Mouse (Mus musculus) heart, adult 2 months (tissue): ENCODE data around the gene Ptges2. TPM values are rescaled to one million over a fixed set of nuclear protein-coding genes. Genes with fewer than 3 reads are reported as not detected.

Experiments
- DNase-seq, 2 experiments: peaks; one replicate each; pipeline ENCODE4 v3.0.0; 2021
- H3K27ac ChIP-seq: fragments of 200-600 bp; 2 replicates; pipeline ENCODE4 v1.8.1; 2022
- H3K27me3 ChIP-seq: fragments of 200-500 bp; 2 replicates; pipeline ENCODE4 v1.6.1; 2012; ENCODE audit warnings: mild to moderate bottlenecking, low read length, inconsistent platforms, mixed read lengths; ENCODE audit not compliant: control insufficient read depth, insufficient read depth
- H3K36me3 ChIP-seq: fragments of 200-500 bp; 2 replicates; pipeline ENCODE4 v1.6.1; 2012; ENCODE audit warnings: low read length, inconsistent platforms; ENCODE audit not compliant: control insufficient read depth, insufficient read depth
- H3K4me1 ChIP-seq: fragments of 200-500 bp; 2 replicates; pipeline ENCODE4 v1.6.1; 2011; ENCODE audit warnings: low read length; ENCODE audit not compliant: control insufficient read depth, insufficient read depth
- H3K4me3 ChIP-seq: fragments of 200-600 bp; 2 replicates; pipeline ENCODE4 v1.8.1; 2022
- H3K79me2 ChIP-seq: fragments of 200-500 bp; replicated peaks from 2 replicates; pipeline ENCODE4 v1.6.1; 2012; ENCODE audit warnings: mild to moderate bottlenecking, inconsistent platforms, low read length, moderate library complexity, mixed read lengths; ENCODE audit not compliant: control insufficient read depth, insufficient read depth
- H3K9ac ChIP-seq: fragments of 200-500 bp; 2 replicates; pipeline ENCODE4 v1.6.1; 2012; ENCODE audit warnings: low read depth, mild to moderate bottlenecking, control low read depth, inconsistent platforms, low read length, mixed read lengths
- CTCF ChIP-seq: fragments of 200-600 bp; IDR thresholded peaks from 2 replicates; pipeline ENCODE4 v1.8.1; 2022; ENCODE audit warnings: antibody characterized with exemption, mild to moderate bottlenecking, moderate library complexity
- EP300 ChIP-seq: fragments of 200-500 bp; IDR thresholded peaks from 2 replicates; pipeline ENCODE4 v1.6.1; 2011; ENCODE audit warnings: low read depth, low read length, control low read depth; ENCODE audit not compliant: insufficient read depth
- POLR2A ChIP-seq: fragments of 200-500 bp; IDR thresholded peaks from 2 replicates; pipeline ENCODE4 v1.6.1; 2011; ENCODE audit warnings: mild to moderate bottlenecking, low read depth, low read length, control low read depth; ENCODE audit not compliant: insufficient read depth
- WGBS: fragments of 180-500 bp; shearing (Covaris S2); methylation state at CpG from one replicate; pipeline ENCODE4 v1.1.7; 2018; 5-methylcytosine and 5-hydroxymethylcytosine counted together
- intact Hi-C: fragments of 180-260 bp; cut with DNase I; formaldehyde crosslinking; loops from one replicate; pipeline ENCODE4 v1.15.1; 2025
- polyA plus RNA-seq: library from polyadenylated mRNA; depleted of rRNA; stranded (reverse); fragments of >200 nt; gene quantifications from 2 replicates; pipeline ENCODE4 v1.2.3, GENCODE M21; 2012
- total RNA-seq, 2 experiments: library from RNA; stranded (reverse); gene quantifications; 2 replicates each; pipeline ENCODE4 v1.2.3; 2021

The Ptges2 gene
- total and polyA plus RNA-seq, 3 experiments = 58.6 to 68.8 (median 68.2) TPM

DNA sequence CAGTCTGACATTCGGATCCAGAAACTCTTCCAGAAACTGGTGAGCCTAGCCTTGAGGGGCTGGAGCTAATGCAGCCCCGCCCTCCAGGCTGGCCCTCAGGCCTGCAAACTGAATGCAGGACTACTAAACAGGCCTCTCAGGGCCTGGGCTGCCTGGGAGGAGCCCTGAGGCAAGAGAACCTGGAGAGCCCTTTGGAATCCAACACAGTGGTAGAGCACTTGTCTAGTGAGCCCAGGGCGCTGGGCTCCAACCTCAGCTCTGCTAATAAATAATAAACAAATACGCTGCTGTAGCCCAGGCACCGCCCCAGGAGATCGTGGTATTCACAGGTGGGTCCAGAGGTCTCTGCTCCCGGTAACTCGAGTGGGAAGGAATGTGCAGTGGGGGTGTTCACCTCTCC is 4.8 kb upstream of the Ptges2 start:
- Histone ChIP-seq H3K27me3 (no peaks in the 10 kb centered on the region), H3K27ac (no peak overlapping the region), H3K4me1 (peaks cover 2% of the 10 kb centered on the region; the same call in 1 of the 2 replicates), H3K4me3 (no peak overlapping the region), H3K79me2 (no peaks in the 10 kb centered on the region), H3K36me3 (no peaks in the 10 kb centered on the region), H3K9ac (no peak overlapping the region)
- 85% methylated on average over 8 of the region's 8 CpGs for whole genome bisulfite sequencing
- TF ChIP-seq EP300 (no peak), CTCF (no peak), POLR2A (no peak)
- intact Hi-C loops = no loop called here
- DNase-seq = no peak

DNA sequence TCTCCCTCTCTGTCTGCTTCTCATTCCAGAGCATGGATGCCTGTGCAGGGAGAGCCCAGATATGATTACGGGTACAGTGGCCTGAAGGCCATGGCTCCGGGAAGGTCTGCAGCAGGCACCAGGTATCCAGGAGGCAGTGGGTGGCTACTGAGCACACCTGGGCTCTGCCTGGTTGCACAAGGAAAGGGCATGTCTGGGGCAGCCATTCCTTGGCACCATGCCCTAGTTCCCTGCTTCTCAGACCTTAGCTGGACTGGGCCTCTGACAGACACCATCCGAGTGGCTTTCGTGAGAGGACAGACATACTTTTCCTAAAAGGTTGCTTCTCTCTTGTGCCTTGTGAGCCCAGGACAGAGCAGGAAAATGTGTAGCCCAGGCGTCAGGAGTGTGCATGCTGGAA is 3.6 kb upstream of the Ptges2 start:
- no peaks in the 10 kb centered on the region for H3K27me3 ChIP-seq
- H3K9ac ChIP-seq = no peak overlapping the region
- WGBS = 67% methylated on average over 5 of the region's 5 CpGs
- H3K79me2 ChIP-seq = 0 out of 2 replicates have a peak, but pooled peaks cover 1% of the 10 kb centered on the region
- peaks cover 4% of the 10 kb centered on the region for H3K4me1 ChIP-seq
- DNase-seq = no peak
- no peak overlapping the region for H3K27ac ChIP-seq
- TF ChIP-seq CTCF = no peak
- TF ChIP-seq EP300 = no peak
- TF ChIP-seq POLR2A = no peak
- intact Hi-C loops = no loop called here
- H3K4me3 ChIP-seq = no peak overlapping the region
- H3K36me3 ChIP-seq = no peaks in the 10 kb centered on the region

DNA sequence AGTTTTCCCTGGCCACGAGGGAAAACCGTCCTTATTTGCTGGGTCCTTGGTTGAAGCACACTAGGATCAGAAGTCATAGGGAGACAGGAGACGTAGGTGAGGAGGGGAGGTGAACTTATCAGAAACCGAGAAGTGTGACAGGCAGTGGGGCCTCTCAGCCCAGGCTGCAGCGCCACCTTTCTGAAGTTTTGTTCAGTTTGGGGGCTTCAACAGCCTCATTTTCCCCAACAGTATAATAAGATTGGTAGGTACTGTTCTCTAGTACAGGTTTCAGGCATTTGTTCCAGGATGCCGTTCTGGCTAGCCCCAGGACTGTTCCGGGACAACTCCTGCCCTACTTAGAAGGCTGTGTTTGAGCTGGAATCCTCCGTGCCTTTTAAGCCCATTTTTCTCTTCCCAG is 723 bp upstream of the Ptges2 start:
- Histone ChIP-seq H3K9ac (peak overlapping the region; percentile 60), H3K4me1 (peaks cover 4% of the 10 kb centered on the region), H3K27ac (peak overlapping the region; percentile 86), H3K4me3 (peak overlapping the region; percentile 92), H3K27me3 (no peaks in the 10 kb centered on the region), H3K36me3 (no peaks in the 10 kb centered on the region), H3K79me2 (0 out of 2 replicates have a peak, but pooled peaks cover 1% of the 10 kb centered on the region)
- DNase-seq = peak; percentile 45 to 56
- TF ChIP-seq CTCF (peak; percentile 68), POLR2A (no peak)
- 3% methylated on average over 8 of the region's 8 CpGs for WGBS
- intact Hi-C loops = loop anchor here (1.0 to 2.0 kb wide), 2 partner anchors 14 to 32 kb away; partner anchors contain the start of gene 1110008P14Rik

DNA sequence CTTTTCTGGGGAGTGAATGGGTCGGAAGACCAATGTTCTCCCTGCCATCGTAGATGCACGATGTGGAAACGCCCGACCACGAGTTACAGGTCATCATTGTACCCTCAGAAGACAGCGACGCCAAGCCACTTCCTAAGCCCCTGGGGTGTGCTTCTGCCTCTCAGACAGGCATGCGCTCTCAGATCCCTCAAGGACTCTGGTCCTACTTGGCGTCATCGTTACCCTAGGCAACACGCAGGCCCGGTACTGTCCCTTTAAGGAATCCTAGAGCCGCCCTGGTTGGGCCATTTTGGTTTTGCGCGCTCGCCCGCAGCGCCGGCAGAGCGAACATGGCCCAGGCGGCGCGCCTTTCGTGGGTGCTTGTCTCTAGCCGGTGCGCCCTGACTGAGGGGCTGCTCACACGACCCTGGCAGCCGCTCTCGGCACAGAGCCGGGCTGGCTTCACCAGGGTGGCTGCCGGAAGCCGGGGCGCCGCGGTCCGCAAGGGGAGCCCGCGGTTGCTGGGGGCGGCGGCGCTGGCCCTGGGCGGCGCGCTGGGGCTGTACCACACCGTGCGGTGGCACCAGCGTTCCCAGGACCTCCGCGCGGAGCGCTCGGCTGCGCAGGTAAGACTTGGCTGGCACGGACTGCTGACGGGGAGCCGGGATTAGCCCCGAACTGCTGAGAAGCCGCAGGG is 388 bp downstream of the Ptges2 start:
- TF ChIP-seq EP300 (peak; percentile 16; the same call in 1 of the 2 replicates), POLR2A (peak; percentile 62), CTCF (peak; percentile 39)
- Histone ChIP-seq H3K9ac (peak overlapping the region; percentile 89), H3K27me3 (no peaks in the 10 kb centered on the region), H3K4me3 (peak overlapping the region; percentile 92), H3K36me3 (no peaks in the 10 kb centered on the region), H3K27ac (peak overlapping the region; percentile 86), H3K79me2 (0 out of 2 replicates have a peak, but pooled peaks cover 1% of the 10 kb centered on the region), H3K4me1 (peaks cover 4% of the 10 kb centered on the region)
- WGBS = under 1% methylated on average over 50 of the region's 59 CpGs
- intact Hi-C loops = loop anchor here (1.0 to 2.0 kb wide), 3 partner anchors 15 to 33 kb away; partner anchors contain the start of gene 1110008P14Rik
- DNase-seq = peak; percentile 90 to 94

DNA sequence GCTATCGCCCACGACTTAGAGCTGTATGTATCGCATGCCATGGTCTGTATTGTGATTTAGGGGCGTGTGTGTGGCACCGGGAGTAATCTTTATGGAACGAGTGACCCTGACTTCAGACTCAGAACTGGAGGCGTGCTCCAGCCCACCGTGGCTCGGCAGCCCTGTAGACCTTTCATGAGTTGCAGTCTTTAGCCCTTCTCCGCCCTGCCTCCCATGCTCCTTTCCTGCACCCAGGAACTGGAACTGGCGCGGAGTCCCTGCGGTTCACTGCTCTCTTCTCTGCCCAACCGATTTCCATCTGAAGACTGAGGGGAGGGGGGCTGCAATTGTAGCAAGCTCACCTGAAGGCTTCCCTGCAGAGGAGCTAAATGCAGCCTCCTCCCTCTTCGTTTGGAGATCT is 999 bp downstream of the Ptges2 start:
- H3K4me3 ChIP-seq = peak overlapping the region; percentile 92
- no peaks in the 10 kb centered on the region for H3K27me3 ChIP-seq
- peak overlapping the region; percentile 89 for H3K9ac ChIP-seq
- 0 out of 2 replicates have a peak, but pooled peaks cover 1% of the 10 kb centered on the region for H3K79me2 ChIP-seq
- WGBS = under 1% methylated on average over 15 of the region's 15 CpGs
- peak overlapping the region; percentile 86 for H3K27ac ChIP-seq
- no peak for DNase-seq
- no peak for TF ChIP-seq POLR2A
- no peak for TF ChIP-seq CTCF
- TF ChIP-seq EP300 = no peak
- intact Hi-C loops = loop anchor here (2.0 kb wide), 1 partner anchor 28 kb away; no protein-coding TSS in a partner anchor
- no peaks in the 10 kb centered on the region for H3K36me3 ChIP-seq
- H3K4me1 ChIP-seq = peaks cover 4% of the 10 kb centered on the region

DNA sequence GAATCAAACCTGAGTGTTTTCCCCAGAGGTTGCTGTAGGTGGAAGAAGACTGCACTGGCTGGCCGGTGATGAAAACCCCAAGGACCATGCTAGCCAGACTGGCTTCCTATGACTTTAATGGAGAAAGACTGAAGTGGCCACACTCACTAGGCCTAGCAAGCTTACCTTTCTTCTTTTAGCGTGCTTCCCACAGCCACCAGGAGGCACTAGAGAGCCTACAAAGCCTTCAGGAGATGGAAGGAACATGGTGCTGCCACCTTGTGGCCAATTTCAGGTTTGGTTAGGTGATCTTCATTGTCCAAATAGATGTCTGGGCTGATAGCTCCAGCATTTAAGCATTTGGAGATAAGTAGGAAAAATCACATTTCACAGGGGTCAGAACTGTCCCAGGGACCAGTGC is 9.0 kb downstream of the Ptges2 start:
- no peaks in the 10 kb centered on the region for H3K36me3 ChIP-seq

More for the DNA sequence above, 9.0 kb downstream of the Ptges2 start:
- Histone ChIP-seq H3K9ac (no peak overlapping the region), H3K4me3 (no peak overlapping the region), H3K27ac (no peak overlapping the region), H3K27me3 (no peaks in the 10 kb centered on the region), H3K79me2 (no peaks in the 10 kb centered on the region), H3K4me1 (no peaks in the 10 kb centered on the region)
- DNase-seq = peak; percentile 88 to 90
- peak; percentile 98 for TF ChIP-seq CTCF
- TF ChIP-seq EP300 = peak; percentile 99
- 0 out of 2 replicates have a peak, but pooled peaks have one; percentile 32 for TF ChIP-seq POLR2A
- intact Hi-C loops = loop anchor here (1.0 to 2.0 kb wide), 4 partner anchors 46 to 162 kb away; partner anchors contain the start of genes Ciz1, Dnm1, Naif1 and Slc25a25
- WGBS = 20% methylated on average over 2 of the region's 2 CpGs
